Mouse (Mus musculus) midbrain, embryonic 13.5 days (tissue): ENCODE measurements around the gene Ripk3. TPM values are rescaled to one million over a fixed set of nuclear protein-coding genes. Genes with fewer than 3 reads are reported as not detected.

ENCODE experiments used
- ATAC-seq: fragments of 200-750 bp; cut with Nextera tagmentation; 2 replicates; pipeline ENCODE4 v1.8.0; 2017; ENCODE audit warnings: mild to moderate bottlenecking, moderate TSS enrichment, moderate library complexity
- H3K27ac ChIP-seq: fragments of 300-500 bp; sonication (generic); 2 replicates; pipeline ENCODE4 v1.5.1; 2015; ENCODE audit warnings: inconsistent platforms, mild to moderate bottlenecking, moderate library complexity
- H3K27me3 ChIP-seq: fragments of 300-500 bp; sonication (generic); 2 replicates; pipeline ENCODE4 v1.6.1; 2015; ENCODE audit warnings: mild to moderate bottlenecking, inconsistent platforms
- H3K36me3 ChIP-seq: fragments of 300-500 bp; sonication (generic); 2 replicates; pipeline ENCODE4 v1.6.1; 2015; ENCODE audit warnings: mild to moderate bottlenecking, inconsistent platforms
- H3K4me1 ChIP-seq: fragments of 300-500 bp; sonication (generic); replicated peaks from 2 replicates; pipeline ENCODE4 v1.6.1; 2015; ENCODE audit warnings: inconsistent platforms
- H3K4me2 ChIP-seq: fragments of 300-500 bp; sonication (generic); replicated peaks from 2 replicates; pipeline ENCODE4 v1.6.1; 2015; ENCODE audit warnings: moderate library complexity, mild to moderate bottlenecking, inconsistent platforms
- H3K4me3 ChIP-seq: fragments of 300-500 bp; sonication (generic); replicated peaks from 2 replicates; pipeline ENCODE4 v1.5.1; 2015; ENCODE audit warnings: mild to moderate bottlenecking, inconsistent platforms
- H3K9ac ChIP-seq: fragments of 300-500 bp; sonication (generic); replicated peaks from 2 replicates; pipeline ENCODE4 v1.6.1; 2015; ENCODE audit warnings: mild to moderate bottlenecking, inconsistent platforms
- H3K9me3 ChIP-seq: fragments of 300-500 bp; sonication (generic); 2 replicates; pipeline ENCODE4 v1.6.1; 2016; ENCODE audit warnings: mild to moderate bottlenecking, inconsistent platforms
- WGBS: fragments of 180-500 bp; shearing (Covaris S2); methylation state at CpG from one replicate; pipeline ENCODE4 v1.1.7; 2015; 5-methylcytosine and 5-hydroxymethylcytosine counted together
- polyA plus RNA-seq: library from polyadenylated mRNA; unstranded; fragments of >200 nt; fragmentation: Nextera tagmentation; extraction: Ambion mirVana; gene quantifications from 2 replicates; pipeline ENCODE4 v1.2.1, GENCODE M21; 2015

The Ripk3 gene
- polyA plus RNA-seq = 2.3 and 2.4 TPM in 2 replicates

GRCm38 (mm10) chr14:55788256-55789050, at the start of gene Ripk3:
Ripk3 (minus strand) TSS chr14:55788865.
- peak within 1 kb of the TSS; percentile 39 for H3K4me2 ChIP-seq
- no peaks in the 10 kb centered on the region for H3K9me3 ChIP-seq
- WGBS = 7% methylated on average over 40 of the region's 40 CpGs
- no peak for ATAC-seq
- H3K27ac ChIP-seq = no peak within 1 kb of the TSS
- H3K27me3 ChIP-seq = peaks cover 77% of the 10 kb centered on the region
- H3K4me1 ChIP-seq = peaks cover 14% of the 10 kb centered on the region
- H3K9ac ChIP-seq = peak within 1 kb of the TSS; percentile 33; the same call in 1 of the 2 replicates
- H3K36me3 ChIP-seq = no peaks in the 10 kb centered on the region
- H3K4me3 ChIP-seq = peak within 1 kb of the TSS; percentile 22

GRCm38 (mm10) chr14:55838312-55838711, 49.6 kb upstream of the Ripk3 start:
- WGBS = 81% methylated on average over 5 of the region's 5 CpGs
- H3K27me3 ChIP-seq = no peaks in the 10 kb centered on the region
- H3K4me3 ChIP-seq = no peak overlapping the region
- no peak overlapping the region for H3K27ac ChIP-seq
- no peak overlapping the region for H3K4me2 ChIP-seq
- ATAC-seq = no peak
- no peak overlapping the region for H3K9ac ChIP-seq
- H3K4me1 ChIP-seq = 0 out of 2 replicates have a peak, but pooled peaks cover 2% of the 10 kb centered on the region
- no peaks in the 10 kb centered on the region for H3K9me3 ChIP-seq
- no peaks in the 10 kb centered on the region for H3K36me3 ChIP-seq

GRCm38 (mm10) chr14:55834808-55835533, 46.3 kb upstream of the Ripk3 start:
- H3K27ac ChIP-seq = no peak overlapping the region
- no peak overlapping the region for H3K9ac ChIP-seq
- H3K4me1 ChIP-seq = 0 out of 2 replicates have a peak, but pooled peaks cover 2% of the 10 kb centered on the region
- no peaks in the 10 kb centered on the region for H3K9me3 ChIP-seq
- no peak for ATAC-seq
- no peak overlapping the region for H3K4me2 ChIP-seq
- H3K4me3 ChIP-seq = no peak overlapping the region
- H3K27me3 ChIP-seq = no peaks in the 10 kb centered on the region
- WGBS = 76% methylated on average over 5 of the region's 5 CpGs
- no peaks in the 10 kb centered on the region for H3K36me3 ChIP-seq

- H3K4me1 ChIP-seq = no peaks in the 10 kb centered on the region
- H3K27me3 ChIP-seq = no peaks in the 10 kb centered on the region
- no peak for ATAC-seq
- H3K9ac ChIP-seq = 0 out of 2 replicates have a peak overlapping the region, but pooled peaks have one; percentile 23
- WGBS = 90% methylated on average over 4 of the region's 4 CpGs
- no peak overlapping the region for H3K4me2 ChIP-seq
- H3K36me3 ChIP-seq = no peaks in the 10 kb centered on the region
- no peak overlapping the region for H3K27ac ChIP-seq
- no peaks in the 10 kb centered on the region for H3K9me3 ChIP-seq
- no peak overlapping the region for H3K4me3 ChIP-seq
Observed at GRCm38 (mm10) chr14:55833126-55833525, 44.5 kb upstream of the Ripk3 start.

GRCm38 (mm10) chr14:55830331-55830730, 41.7 kb upstream of the Ripk3 start:
- Histone ChIP-seq H3K4me2 (no peak overlapping the region), H3K9me3 (no peaks in the 10 kb centered on the region), H3K4me1 (peaks cover 18% of the 10 kb centered on the region), H3K27me3 (peaks cover 22% of the 10 kb centered on the region), H3K27ac (no peak overlapping the region), H3K9ac (no peak overlapping the region), H3K36me3 (no peaks in the 10 kb centered on the region), H3K4me3 (no peak overlapping the region)
- WGBS = 90% methylated on average over 4 of the region's 4 CpGs
- ATAC-seq = no peak

GRCm38 (mm10) chr14:55829854-55830253, 41.2 kb upstream of the Ripk3 start:
- H3K27ac ChIP-seq = no peak overlapping the region
- H3K36me3 ChIP-seq = no peaks in the 10 kb centered on the region
- H3K4me3 ChIP-seq = no peak overlapping the region
- H3K9ac ChIP-seq = no peak overlapping the region
- H3K9me3 ChIP-seq = no peaks in the 10 kb centered on the region
- H3K4me2 ChIP-seq = no peak overlapping the region
- WGBS = 92% methylated on average over 16 of the region's 16 CpGs
- no peak for ATAC-seq
- peaks cover 22% of the 10 kb centered on the region for H3K4me1 ChIP-seq
- H3K27me3 ChIP-seq = peaks cover 22% of the 10 kb centered on the region

- peaks cover 25% of the 10 kb centered on the region for H3K27me3 ChIP-seq
- WGBS = 63% methylated on average over 3 of the region's 3 CpGs
- no peak overlapping the region for H3K4me3 ChIP-seq
- peaks cover 33% of the 10 kb centered on the region for H3K4me1 ChIP-seq
- H3K36me3 ChIP-seq = no peaks in the 10 kb centered on the region
- H3K27ac ChIP-seq = no peak overlapping the region
- H3K9me3 ChIP-seq = no peaks in the 10 kb centered on the region
- H3K4me2 ChIP-seq = no peak overlapping the region
- no peak for ATAC-seq
- no peak overlapping the region for H3K9ac ChIP-seq
Observed at GRCm38 (mm10) chr14:55828716-55829263, 40.1 kb upstream of the Ripk3 start.

- Histone ChIP-seq H3K36me3 (no peaks in the 10 kb centered on the region), H3K9ac (peak overlapping the region; percentile 54), H3K4me3 (peak overlapping the region; percentile 65), H3K4me1 (peaks cover 45% of the 10 kb centered on the region), H3K27ac (no peak overlapping the region), H3K27me3 (peaks cover 25% of the 10 kb centered on the region), H3K4me2 (peak overlapping the region; percentile 87), H3K9me3 (no peaks in the 10 kb centered on the region)
- ATAC-seq = no peak
- WGBS = 9% methylated on average over 41 of the region's 41 CpGs
Observed at GRCm38 (mm10) chr14:55826551-55827340, 38.1 kb upstream of the Ripk3 start.

- no peak; the same call in 1 of the 2 replicates for ATAC-seq
- Histone ChIP-seq H3K27ac (no peak overlapping the region), H3K27me3 (peaks cover 25% of the 10 kb centered on the region), H3K9ac (peak overlapping the region; percentile 67), H3K4me1 (peaks cover 45% of the 10 kb centered on the region), H3K36me3 (no peaks in the 10 kb centered on the region), H3K4me2 (peak overlapping the region; percentile 87), H3K4me3 (peak overlapping the region; percentile 65), H3K9me3 (no peaks in the 10 kb centered on the region)
- 3% methylated on average over 15 of the region's 15 CpGs for WGBS
Observed at GRCm38 (mm10) chr14:55826142-55826541, 37.5 kb upstream of the Ripk3 start.

GRCm38 (mm10) chr14:55825216-55826051, 36.8 kb upstream of the Ripk3 start:
- peak overlapping the region; percentile 67 for H3K9ac ChIP-seq
- H3K4me3 ChIP-seq = peak overlapping the region; percentile 65
- peak; percentile 43; the same call in 1 of the 2 replicates for ATAC-seq
- H3K27me3 ChIP-seq = peaks cover 25% of the 10 kb centered on the region
- peak overlapping the region; percentile 16; the same call in 1 of the 2 replicates for H3K27ac ChIP-seq
- no peaks in the 10 kb centered on the region for H3K9me3 ChIP-seq
- 0% methylated on average over 18 of the region's 37 CpGs for WGBS
- no peaks in the 10 kb centered on the region for H3K36me3 ChIP-seq
- H3K4me1 ChIP-seq = peaks cover 45% of the 10 kb centered on the region
- H3K4me2 ChIP-seq = peak overlapping the region; percentile 87
